Mouse (Mus musculus) midbrain, embryonic 10.5 days (tissue): ENCODE measurements at regions not wholly inside any gene's neighbourhood (a gene's known extent, or its start where the extent isn't known, plus 50 kb on each side); places are given as distances from the start of the nearest gene placed in this dataset.
"Not testable (repeated sequence)": the region's sequence is repeated elsewhere in the genome, so short reads cannot be mapped to it uniquely, and the experiment has no call there.

ENCODE experiments used
- DNase-seq: peaks from one replicate; pipeline ENCODE4 v3.0.0-alpha.2; 2017; ENCODE audit warnings: low spot score
- H3K27ac ChIP-seq: fragments of 300-500 bp; sonication (generic); replicated peaks from 2 replicates; pipeline ENCODE4 v1.5.1; 2016; ENCODE audit warnings: mild to moderate bottlenecking
- H3K27me3 ChIP-seq: fragments of 300-500 bp; sonication (generic); 2 replicates; pipeline ENCODE4 v1.6.1; 2016; ENCODE audit warnings: low read depth, mild to moderate bottlenecking; ENCODE audit not compliant: poor library complexity, severe bottlenecking
- H3K36me3 ChIP-seq: fragments of 300-500 bp; sonication (generic); 2 replicates; pipeline ENCODE4 v1.6.1; 2016; ENCODE audit warnings: mild to moderate bottlenecking, moderate library complexity
- H3K4me1 ChIP-seq: fragments of 300-500 bp; sonication (generic); 2 replicates; pipeline ENCODE4 v1.6.1; 2016
- H3K4me3 ChIP-seq: fragments of 300-500 bp; sonication (generic); 2 replicates; pipeline ENCODE4 v1.5.1; 2016; ENCODE audit warnings: mild to moderate bottlenecking, moderate library complexity
- H3K9me3 ChIP-seq: fragments of 300-500 bp; sonication (generic); replicated peaks from 2 replicates; pipeline ENCODE4 v1.6.1; 2016; ENCODE audit warnings: mild to moderate bottlenecking
- WGBS: fragments of 180-500 bp; shearing (Covaris S2); methylation state at CpG from one replicate; pipeline ENCODE4 v1.1.7; 2016; 5-methylcytosine and 5-hydroxymethylcytosine counted together

DNA sequence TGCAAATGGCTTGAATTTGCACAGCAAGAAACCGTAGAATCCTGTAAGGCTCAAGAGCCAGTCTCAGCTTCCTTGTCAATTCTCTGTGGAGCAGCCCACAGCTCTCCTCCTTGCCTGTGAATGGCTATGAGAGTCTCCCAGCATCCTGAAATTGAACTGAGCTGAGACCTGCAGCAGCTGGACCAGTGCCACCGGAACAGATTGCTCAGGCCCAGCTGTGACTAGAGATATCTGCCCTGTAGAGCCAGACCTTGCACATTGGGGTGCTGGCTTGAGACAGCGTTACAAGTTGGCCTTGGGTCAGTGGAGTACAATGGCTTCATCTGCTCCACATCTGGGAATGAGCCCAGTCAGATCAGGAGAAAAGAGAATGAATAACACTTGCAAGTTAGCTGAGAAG is 390.6 kb downstream of the Tcerg1l start:
- Histone ChIP-seq H3K9me3 (no peaks in the 10 kb centered on the region), H3K27me3 (no peaks in the 10 kb centered on the region), H3K4me3 (no peak overlapping the region), H3K36me3 (no peaks in the 10 kb centered on the region), H3K27ac (no peak overlapping the region), H3K4me1 (peaks cover 19% of the 10 kb centered on the region)
- WGBS: 65% methylated on average over 3 of the region's 3 CpGs
- no peak for DNase-seq

GRCm38 (mm10) chr7:138008601-138009000 is 388.9 kb downstream of the Tcerg1l start:
- 29% methylated on average over 3 of the region's 3 CpGs for WGBS
- H3K9me3 ChIP-seq: no peaks in the 10 kb centered on the region
- DNase-seq: no peak
- no peak overlapping the region for H3K27ac ChIP-seq
- H3K36me3 ChIP-seq: no peaks in the 10 kb centered on the region
- peaks cover 19% of the 10 kb centered on the region for H3K4me1 ChIP-seq
- H3K27me3 ChIP-seq: no peaks in the 10 kb centered on the region
- H3K4me3 ChIP-seq: no peak overlapping the region

DNA sequence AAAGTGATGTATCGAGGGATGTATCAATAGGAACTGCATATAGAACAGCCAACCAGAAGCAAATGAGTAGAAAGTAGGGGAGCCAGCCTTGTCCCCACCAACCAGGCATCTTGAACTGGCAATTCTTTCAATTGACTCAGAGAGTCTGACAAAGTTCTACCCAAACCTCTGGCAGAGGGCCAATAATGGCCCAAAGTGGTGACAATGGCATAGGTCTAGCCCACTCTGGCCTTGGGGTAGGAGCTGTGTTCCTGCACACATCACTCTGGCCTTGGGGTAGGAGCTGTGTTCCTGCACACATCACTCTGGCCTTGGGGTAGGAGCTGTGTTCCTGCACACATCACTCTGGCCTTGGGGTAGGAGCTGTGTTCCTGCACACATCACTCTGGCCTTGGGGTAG is 373.5 kb downstream of the Tcerg1l start:
- DNase-seq, H3K36me3 ChIP-seq, H3K4me3 ChIP-seq, H3K9me3 ChIP-seq, H3K4me1 ChIP-seq, H3K27ac ChIP-seq, H3K27me3 ChIP-seq: not testable (repeated sequence)
- WGBS: 92% methylated on average over 1 of the region's 1 CpGs

- Histone ChIP-seq H3K27me3 (no peaks in the 10 kb centered on the region), H3K27ac (no peak overlapping the region), H3K4me3 (no peak overlapping the region), H3K36me3 (no peaks in the 10 kb centered on the region), H3K9me3 (no peaks in the 10 kb centered on the region), H3K4me1 (no peaks in the 10 kb centered on the region)
- DNase-seq: no peak
- 71% methylated on average over 2 of the region's 2 CpGs for WGBS
These were observed 345.8 kb downstream of the Tcerg1l start for GRCm38 (mm10) chr7:138051696-138052095.

DNA sequence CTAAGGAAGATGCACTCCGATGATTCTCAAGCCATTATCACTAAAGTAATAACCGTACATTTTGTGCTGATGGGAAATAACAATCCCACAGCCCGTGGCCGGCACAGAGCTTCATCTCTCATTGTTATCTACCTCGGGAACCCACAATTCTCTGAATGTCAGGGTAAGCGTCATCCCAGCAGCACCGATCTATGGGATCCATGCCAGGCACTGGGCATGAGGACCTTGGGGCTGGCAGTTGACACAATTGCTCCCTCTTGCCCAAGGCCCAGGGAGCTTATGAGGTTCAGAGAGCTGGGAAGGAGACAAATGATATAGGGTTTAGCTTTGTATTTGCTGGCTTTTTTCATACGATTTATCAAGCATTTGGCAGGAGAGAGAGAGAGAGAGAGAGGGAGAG is 342.8 kb downstream of the Tcerg1l start:
- Histone ChIP-seq H3K4me1 (no peaks in the 10 kb centered on the region), H3K9me3 (no peaks in the 10 kb centered on the region), H3K36me3 (no peaks in the 10 kb centered on the region), H3K27ac (no peak overlapping the region), H3K4me3 (no peak overlapping the region), H3K27me3 (no peaks in the 10 kb centered on the region)
- 92% methylated on average over 8 of the region's 8 CpGs for WGBS
- no peak for DNase-seq

GRCm38 (mm10) chr7:138061116-138061515 is 336.4 kb downstream of the Tcerg1l start:
- peaks cover 7% of the 10 kb centered on the region for H3K4me1 ChIP-seq
- no peaks in the 10 kb centered on the region for H3K9me3 ChIP-seq
- no peaks in the 10 kb centered on the region for H3K27me3 ChIP-seq
- peak; percentile 29 for DNase-seq
- H3K4me3 ChIP-seq: no peak overlapping the region
- no peaks in the 10 kb centered on the region for H3K36me3 ChIP-seq
- H3K27ac ChIP-seq: 0 out of 2 replicates have a peak overlapping the region, but pooled peaks have one; percentile 33
- 30% methylated on average over 7 of the region's 7 CpGs for WGBS

DNA sequence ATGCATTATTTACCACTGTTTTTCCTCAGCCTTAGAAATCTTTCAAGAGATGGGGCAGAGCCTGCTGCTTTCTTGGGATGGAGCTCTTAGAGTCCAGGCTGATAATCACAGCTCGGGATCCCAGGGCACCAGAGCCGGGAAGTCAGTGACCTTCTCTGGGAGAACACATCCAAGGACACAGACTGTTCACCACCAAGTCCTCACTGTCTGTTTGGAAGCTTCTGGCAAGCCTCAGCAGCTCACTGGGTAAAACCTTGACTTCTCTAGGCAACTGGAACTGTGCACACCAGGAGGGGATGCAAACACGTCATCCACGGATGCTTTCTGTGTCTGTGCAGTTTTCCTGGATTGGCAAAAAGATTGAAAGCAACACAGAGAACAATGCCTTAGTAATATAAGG is 330.6 kb downstream of the Tcerg1l start:
- DNase-seq: no peak
- 86% methylated on average over 4 of the region's 4 CpGs for WGBS
- H3K4me1 ChIP-seq: no peaks in the 10 kb centered on the region
- no peaks in the 10 kb centered on the region for H3K36me3 ChIP-seq
- H3K27ac ChIP-seq: no peak overlapping the region
- H3K9me3 ChIP-seq: no peaks in the 10 kb centered on the region
- H3K4me3 ChIP-seq: no peak overlapping the region
- H3K27me3 ChIP-seq: no peaks in the 10 kb centered on the region

DNA sequence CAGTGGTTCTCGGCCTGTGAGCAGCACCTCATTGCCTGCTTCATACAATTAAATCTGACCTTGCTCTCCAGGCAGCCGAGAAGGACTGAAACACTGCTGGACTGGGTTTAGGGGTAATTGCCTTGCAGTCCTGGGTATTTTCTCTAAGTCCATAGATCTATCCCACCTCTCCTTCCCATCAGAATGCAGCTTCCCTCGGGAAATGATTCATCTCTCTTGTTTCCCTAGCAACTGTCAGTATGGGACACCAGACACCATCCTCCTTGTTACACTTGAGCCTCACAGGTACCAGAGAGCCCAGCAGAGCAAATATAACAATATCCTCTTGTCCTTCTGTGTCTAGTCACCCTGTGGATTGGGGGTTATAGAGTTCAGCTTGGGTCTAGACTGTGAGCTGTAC is 322.3 kb downstream of the Tcerg1l start:
- DNase-seq: no peak
- WGBS: 81% methylated on average over 3 of the region's 3 CpGs
- no peaks in the 10 kb centered on the region for H3K4me1 ChIP-seq

DNA sequence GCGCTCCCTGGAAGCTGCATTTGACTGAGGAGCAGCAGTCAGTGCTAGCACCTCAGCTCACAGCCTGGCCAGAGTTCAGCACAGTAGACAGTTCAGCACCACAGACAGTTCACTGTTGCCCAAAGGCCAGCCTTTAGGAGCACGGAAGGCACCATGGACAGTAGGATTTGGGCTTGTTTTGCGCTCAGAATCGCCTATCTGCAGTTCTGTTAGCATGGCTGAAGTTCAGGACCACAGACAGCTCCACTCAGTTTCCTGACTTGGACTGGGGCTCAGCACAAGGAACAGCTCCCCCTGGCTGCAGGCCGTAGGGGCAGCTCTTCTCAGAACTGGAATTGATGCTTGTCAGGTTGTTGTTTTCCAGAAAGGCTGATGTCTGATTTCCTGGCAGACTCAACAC is 313.6 kb downstream of the Tcerg1l start:
- DNase-seq: peak; percentile 86
- Histone ChIP-seq H3K9me3 (no peaks in the 10 kb centered on the region), H3K4me3 (no peak overlapping the region), H3K36me3 (no peaks in the 10 kb centered on the region), H3K27me3 (no peaks in the 10 kb centered on the region), H3K4me1 (no peaks in the 10 kb centered on the region), H3K27ac (no peak overlapping the region)
- 19% methylated on average over 5 of the region's 5 CpGs for WGBS

More for the DNA sequence above, 322.3 kb downstream of the Tcerg1l start:
- H3K4me3 ChIP-seq: no peak overlapping the region
- H3K9me3 ChIP-seq: no peaks in the 10 kb centered on the region
- H3K27me3 ChIP-seq: no peaks in the 10 kb centered on the region
- H3K27ac ChIP-seq: no peak overlapping the region
- no peaks in the 10 kb centered on the region for H3K36me3 ChIP-seq

DNA sequence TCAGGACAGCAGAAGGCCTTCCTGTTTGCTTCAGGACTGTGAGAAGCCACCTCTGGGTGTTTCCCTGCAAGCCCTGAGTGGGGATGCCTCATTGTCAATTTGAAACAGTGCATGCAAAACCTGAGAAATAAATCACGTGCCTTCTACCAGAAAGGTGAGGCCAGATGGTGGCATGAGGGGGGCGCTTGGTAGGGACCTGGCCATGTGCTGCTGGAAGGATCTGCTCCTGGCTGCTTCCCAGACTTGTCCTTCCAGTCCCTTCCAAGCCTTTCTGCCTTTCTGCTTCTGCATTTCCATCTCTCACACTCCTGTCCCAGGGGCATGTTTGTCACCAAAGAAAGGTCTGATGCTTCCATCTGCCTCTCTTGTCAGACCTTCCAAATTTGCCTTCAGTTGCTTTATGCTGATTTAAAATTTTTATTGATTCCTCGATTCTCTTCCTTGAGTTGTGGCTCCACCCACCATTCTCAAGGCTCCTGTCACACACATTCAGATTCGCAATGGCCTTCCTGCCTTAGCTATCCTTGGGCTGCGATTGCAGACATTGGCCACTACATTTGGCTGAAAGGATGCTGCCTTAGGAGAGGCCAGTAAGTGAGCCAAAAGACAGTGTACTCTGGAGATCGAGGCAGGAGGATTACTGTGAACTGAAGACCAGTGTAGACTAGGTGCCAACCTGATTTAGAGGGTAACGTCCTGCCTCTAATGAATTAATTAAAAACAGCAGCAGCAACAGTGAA is 289.9 kb downstream of the Tcerg1l start:
- Histone ChIP-seq H3K27ac (no peak overlapping the region), H3K9me3 (no peaks in the 10 kb centered on the region), H3K4me3 (no peak overlapping the region), H3K4me1 (no peaks in the 10 kb centered on the region), H3K27me3 (no peaks in the 10 kb centered on the region), H3K36me3 (no peaks in the 10 kb centered on the region)
- no peak for DNase-seq
- 71% methylated on average over 7 of the region's 7 CpGs for WGBS

DNA sequence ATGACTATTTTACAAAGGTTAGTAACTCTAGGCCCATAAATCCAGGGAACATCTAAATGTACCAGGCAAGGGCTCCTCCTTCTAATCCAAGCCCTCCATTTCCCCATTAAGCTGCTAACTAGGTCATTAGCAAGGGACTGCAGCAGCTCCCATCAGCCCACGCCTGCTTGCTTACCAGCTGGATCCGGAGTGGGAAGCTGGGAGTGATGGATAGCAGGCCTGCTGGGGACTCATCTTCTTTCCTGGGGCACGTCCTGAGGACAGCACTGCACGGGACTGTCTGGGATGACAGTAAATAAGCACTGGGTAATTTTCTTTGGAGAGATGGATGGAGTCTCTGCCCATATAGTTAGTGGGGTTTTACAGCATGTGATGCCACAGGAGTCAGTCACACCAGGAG is 276.0 kb downstream of the Tcerg1l start:
- Histone ChIP-seq H3K27me3 (no peaks in the 10 kb centered on the region), H3K27ac (no peak overlapping the region), H3K9me3 (no peaks in the 10 kb centered on the region), H3K36me3 (no peaks in the 10 kb centered on the region), H3K4me3 (no peak overlapping the region), H3K4me1 (no peaks in the 10 kb centered on the region)
- WGBS: 49% methylated on average over 4 of the region's 4 CpGs
- DNase-seq: no peak

- Histone ChIP-seq H3K27me3 (no peaks in the 10 kb centered on the region), H3K4me1 (no peaks in the 10 kb centered on the region), H3K36me3 (no peaks in the 10 kb centered on the region), H3K4me3 (no peak overlapping the region), H3K9me3 (no peaks in the 10 kb centered on the region), H3K27ac (no peak overlapping the region)
- DNase-seq: no peak
- WGBS: 65% methylated on average over 2 of the region's 2 CpGs
These were observed 267.8 kb downstream of the Tcerg1l start for GRCm38 (mm10) chr7:138129701-138130100.

DNA sequence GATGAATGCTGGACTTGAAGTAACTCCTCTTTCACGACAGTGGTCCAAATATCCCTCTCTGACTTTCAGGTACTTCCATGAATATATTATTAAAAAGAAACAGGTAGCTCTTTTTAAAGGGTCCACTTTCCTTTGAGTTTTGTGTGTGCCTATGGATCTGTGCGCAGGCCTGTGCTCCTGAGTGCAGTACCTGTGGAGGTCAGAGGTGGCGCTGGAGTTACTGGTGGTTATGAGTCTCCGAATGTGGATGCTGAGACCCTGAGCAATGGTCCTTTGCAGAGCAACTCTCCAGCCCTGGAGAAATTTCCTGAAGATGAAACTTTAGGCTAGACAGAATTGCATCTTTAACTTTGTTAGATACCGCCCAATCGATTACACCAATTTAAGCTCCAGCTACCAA is 264.1 kb downstream of the Tcerg1l start:
- Histone ChIP-seq H3K36me3 (no peaks in the 10 kb centered on the region), H3K4me1 (peaks cover 4% of the 10 kb centered on the region), H3K4me3 (no peak overlapping the region), H3K9me3 (no peaks in the 10 kb centered on the region), H3K27me3 (no peaks in the 10 kb centered on the region), H3K27ac (no peak overlapping the region)
- WGBS: 91% methylated on average over 6 of the region's 6 CpGs
- DNase-seq: no peak

DNA sequence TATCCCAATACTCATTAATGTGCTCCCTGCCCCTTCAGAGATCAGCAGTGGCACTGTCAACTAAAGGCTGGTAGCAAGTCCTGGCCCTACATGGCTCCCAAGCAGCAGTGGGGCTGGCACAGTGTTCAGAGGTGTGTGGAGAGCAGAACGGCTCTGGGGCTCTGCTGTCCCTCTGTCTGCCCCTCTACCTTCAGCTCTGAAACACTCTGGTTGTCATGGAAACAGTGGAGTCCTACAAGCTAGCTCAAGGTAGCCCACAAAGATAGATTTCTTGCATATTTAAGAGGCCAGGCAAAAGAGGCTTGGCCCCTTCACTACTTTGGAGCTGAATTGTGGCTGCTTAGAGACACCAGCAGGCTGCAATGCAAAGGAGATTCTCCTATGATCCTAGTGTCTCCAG is 259.6 kb downstream of the Tcerg1l start:
- 58% methylated on average over 1 of the region's 1 CpGs for WGBS
- Histone ChIP-seq H3K4me1 (peaks cover 4% of the 10 kb centered on the region), H3K9me3 (no peaks in the 10 kb centered on the region), H3K4me3 (no peak overlapping the region), H3K27ac (no peak overlapping the region), H3K36me3 (no peaks in the 10 kb centered on the region), H3K27me3 (no peaks in the 10 kb centered on the region)
- DNase-seq: no peak
